Mouse (Mus musculus) lung, postnatal 14 days (tissue): Measurements from ENCODE around the gene Lats2.
A peak's percentile ranks its signal among the peaks of the same experiment; 100 is the strongest.

Source experiments
- DNase-seq: peaks from one replicate; pipeline ENCODE4 v3.0.0; 2021

Gene Lats2

DNA sequence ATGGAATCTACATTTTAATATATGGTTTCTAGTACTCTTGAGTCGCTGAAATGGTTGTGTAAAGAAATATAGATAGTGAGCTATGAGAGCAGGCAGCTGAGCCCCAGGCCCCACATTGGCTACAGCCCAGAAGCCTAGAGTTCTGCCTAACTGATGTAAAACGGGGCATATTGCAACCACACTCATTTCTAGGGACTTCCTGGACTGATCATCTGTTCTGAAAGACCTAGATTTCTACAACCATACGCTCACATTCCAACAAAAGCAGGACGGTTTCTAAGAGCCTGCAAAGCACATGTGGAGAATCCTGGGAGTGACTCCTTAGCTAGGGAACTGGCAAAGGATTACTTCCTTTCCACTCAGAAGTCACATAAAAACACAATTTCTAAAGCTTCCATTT lies 22.0 kb downstream of the Lats2 start:
- no peak for DNase-seq

DNA sequence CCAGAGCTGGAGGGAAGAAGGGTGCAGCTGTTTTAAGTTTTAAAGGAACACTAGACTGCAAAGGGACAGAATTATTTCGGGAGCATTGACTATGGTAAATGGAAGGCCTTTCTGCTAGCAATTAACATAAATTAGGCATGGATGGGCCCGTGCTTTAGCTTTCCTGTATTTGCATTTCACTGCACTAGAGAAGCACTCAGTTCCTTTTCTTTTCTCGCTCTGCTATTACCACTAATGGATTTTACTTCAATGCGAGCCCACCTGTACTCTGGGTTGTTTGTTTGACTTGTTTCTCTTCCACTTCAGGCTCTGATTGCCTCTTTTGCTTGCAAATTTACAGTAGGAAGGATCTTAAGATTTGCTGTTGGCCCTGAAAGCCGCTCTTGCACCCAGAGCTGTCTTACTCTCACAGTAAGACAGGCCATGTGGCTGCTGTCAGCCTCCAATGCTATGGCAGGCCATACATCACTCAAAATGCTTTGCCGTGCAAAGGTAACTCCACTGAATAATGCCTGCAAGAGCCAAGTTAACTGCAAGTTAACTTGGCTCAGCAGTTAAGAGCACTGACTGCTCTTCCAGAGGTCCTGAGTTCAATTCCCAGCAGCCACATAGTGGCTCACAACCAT lies 25.4 kb downstream of the Lats2 start:
- no peak for DNase-seq

DNA sequence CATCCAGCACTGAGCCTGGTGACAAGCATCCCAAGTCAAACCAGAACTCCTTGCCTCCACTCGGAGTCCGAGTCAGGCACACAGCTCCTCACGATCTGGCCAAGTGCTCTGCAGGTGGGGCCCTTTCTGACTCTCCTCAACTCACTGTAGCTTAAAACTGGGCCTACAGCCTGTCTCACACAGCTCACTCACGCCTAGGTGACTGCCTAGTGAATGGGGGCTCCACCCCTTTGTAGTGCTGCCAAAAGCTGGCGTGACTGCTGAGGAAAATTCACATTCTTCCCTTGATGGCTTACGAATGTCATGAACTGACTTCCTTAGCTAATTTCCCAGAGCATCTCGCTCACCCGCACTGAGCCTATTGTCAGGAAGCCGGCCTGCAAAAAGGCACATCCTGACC lies 27.7 kb downstream of the Lats2 start:
- DNase-seq: peak; percentile 78

DNA sequence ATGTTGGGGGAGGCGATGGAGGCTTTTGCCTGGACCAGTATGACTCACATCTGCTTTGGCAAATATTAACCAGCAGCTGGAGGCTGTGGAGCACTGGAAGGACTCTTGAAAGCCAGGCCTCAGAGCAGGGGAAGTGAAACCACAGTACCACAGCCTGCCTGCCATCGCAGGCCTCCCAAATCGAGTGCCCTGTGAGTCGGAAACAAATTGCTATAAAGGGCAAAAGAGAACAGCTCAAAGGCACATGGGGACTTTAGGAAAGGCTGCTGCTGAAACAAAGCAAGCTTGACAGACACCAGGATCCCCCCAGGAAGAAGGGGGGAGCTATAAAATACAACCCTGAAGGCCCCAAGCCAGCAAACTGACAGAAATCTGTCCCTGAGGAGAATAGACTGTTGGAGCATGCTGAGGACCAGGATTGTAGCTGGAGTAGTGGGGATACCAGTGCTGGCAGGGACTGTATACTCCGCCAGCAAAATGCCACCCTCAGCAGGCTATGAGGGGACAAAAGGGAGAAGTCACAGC lies 28.2 kb downstream of the Lats2 start:
- DNase-seq: peak; percentile 42

DNA sequence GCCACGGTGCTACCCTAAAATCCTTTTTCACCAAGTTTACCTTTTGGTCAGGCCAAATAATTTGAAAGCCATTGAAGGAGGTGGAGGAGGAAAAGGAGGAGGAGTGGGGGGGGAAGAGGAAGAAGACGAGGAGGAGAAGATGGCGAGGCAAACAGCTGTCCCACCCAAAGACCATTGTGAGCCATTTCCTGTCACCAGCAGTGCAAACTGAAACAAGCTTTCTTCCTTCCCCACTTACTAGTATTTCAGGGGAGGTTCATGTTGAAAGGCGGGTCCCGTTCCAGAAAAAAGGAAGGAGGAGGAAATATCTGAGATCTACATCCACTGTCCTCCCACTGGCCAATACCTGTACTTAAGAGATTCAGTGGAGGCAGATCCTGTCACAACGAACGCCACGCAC lies 28.8 kb downstream of the Lats2 start:
- no peak for DNase-seq

DNA sequence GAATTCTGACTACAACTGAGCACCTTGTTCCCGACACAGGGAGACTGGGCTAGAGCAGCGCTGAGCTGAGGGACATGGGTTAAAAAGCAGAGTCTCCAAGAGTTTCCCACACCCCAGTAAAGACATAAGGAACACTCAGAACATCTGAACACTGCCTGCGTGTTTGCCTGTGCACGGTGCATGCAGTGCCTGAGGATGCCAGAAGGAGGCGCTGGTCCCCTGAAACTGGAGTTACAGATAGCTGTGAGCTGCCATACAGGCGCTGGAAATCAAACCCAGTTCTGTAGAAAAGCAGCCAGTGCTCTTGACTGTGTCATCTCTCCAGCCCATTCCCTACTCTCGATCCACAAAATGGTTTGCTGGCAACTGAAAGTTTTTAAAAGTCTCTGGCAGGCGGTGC lies 32.0 kb downstream of the Lats2 start:
- no peak for DNase-seq

DNA sequence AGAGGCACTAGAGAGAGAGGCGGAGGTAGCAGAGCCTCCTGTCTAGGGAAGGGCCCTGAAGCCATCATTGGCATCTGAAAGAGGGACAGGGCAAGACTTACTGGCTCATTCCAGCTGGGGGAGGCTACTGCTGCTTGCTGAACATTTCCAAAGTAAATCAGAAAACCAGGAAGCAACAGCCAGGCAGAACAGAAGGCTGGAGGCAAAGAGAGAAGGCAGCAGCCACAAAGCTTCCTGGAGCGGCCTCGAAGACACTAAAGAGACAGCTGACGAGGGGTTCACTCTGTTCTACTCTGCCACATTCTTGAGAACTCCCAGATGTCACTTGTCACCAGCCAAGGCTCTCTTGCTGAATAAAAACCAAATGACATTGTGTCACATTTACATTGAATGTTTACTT lies 33.7 kb downstream of the Lats2 start:
- DNase-seq: no peak

DNA sequence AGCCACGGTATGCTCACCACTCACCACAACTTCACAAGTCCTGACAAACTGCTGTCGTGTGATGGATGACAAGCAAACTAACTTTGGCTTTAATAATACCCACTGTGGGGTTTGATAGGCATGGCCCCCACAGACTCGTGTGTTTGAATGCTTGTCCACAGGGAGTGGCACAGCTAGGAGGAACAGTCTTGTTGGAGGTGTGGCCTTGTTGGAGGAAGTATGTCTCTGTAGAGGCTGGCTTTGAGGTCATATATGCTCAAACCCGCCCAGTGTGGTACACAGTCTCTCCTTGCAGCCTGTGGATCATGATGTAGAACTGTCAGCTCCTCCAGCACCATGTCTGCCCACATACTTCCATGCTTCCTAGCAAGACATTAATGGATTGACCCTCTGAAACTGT lies 39.9 kb downstream of the Lats2 start:
- DNase-seq: no peak

DNA sequence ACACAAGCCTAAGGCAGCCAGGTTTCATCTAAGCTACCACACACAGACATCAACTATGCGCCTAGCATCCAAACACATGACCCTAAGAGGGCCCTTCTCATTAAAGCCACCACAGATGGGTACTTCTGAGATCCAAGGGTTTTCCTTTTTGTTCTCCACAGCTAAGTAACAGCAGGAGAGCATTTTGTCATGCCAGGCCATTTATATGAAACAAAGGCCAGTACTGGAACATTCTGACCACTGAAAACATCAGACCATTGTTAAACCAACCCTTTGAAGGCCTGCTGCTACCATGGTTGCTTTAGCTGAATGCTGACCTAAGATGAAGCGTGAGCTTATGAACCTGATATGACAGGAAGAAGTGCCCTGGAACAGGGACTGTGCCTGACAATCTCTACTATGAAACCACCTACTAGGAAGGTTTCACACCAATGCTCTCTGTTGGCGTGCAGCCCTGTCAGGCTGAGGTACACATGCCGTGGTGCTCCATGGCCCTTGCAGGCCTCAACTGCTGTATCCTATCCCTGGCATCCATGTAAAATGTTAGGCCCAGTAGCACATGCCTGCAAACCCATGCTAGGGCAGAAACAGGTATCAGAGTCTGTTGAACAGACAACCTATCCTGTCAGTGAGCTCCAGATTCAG lies 41.5 kb downstream of the Lats2 start:
- no peak for DNase-seq

DNA sequence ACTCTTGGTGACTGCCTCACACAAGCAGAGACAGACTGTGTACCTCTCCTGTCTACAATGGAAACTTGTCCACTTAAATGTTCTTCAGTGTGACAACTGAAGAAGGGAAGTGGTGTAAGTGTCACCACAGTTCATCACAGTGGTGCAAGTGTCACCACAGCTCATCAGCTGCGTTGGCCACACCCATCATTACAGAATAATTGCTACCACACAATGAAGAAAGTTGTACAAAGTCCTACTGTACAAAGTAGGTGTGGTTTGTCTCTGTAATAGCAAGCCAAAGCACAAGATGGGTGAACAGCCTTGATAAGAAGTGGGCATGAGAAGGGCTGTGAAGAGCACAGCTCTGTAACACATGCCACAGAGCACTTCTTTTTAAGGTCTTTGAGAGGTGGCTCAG lies 45.3 kb downstream of the Lats2 start:
- no peak for DNase-seq

DNA sequence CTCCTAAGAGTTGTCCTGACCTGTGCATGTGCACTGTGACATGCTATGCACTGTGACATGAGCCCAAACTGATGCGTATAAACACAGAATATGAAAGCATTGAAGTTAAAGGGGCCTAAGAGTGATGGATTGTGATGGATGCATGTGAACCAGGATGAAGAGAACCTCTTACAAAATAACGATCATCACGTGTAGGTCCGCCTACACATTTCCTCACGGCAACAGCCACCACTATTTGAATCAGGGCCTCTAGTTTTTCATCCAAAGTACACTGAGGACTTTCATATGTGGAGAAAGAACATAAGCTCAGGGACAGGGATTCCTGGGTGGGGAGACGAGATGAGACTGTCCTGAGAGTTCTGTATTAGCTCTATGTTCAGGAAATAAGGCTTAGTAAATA lies 47.1 kb downstream of the Lats2 start:
- no peak for DNase-seq

DNA sequence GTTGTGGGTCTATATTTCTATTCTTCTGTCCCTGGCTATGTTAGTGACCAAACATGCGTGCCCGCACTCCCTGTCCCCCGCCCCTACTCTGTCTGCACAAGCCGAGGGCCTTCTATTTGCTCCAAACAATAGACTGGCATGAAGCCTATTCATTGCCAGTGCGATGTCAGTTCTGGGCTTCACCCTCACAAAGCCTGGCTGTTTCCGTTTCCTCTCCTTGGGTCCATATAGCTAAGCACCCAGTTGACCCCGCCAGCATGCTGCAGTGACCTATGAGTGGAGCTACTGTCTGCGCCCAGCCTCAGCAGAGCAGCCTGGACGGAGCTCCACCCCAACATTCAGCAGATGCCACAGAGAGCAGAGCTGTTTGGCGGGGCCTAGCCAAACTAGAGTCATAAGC lies 49.0 kb downstream of the Lats2 start:
- peak; percentile 45 for DNase-seq

DNA sequence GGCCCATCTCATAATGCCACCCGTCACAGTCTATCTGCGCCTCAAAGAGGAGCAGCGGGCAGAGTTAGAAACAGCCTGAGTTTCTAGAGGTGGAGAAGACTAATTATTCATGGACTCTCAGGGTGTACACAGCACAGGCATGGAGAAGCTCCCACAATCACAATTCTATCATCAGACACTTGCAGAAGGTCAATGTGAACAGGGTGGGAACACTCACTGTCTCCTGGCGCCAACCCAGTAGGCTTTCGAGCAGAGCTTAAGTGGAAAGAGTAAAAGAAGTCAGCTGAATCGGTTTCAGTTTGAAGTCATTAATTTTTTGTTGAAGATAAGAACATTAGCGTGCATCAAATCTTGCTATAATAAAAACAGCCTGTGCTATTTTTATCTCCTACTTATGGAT lies 49.6 kb downstream of the Lats2 start:
- DNase-seq: peak; percentile 61

DNA sequence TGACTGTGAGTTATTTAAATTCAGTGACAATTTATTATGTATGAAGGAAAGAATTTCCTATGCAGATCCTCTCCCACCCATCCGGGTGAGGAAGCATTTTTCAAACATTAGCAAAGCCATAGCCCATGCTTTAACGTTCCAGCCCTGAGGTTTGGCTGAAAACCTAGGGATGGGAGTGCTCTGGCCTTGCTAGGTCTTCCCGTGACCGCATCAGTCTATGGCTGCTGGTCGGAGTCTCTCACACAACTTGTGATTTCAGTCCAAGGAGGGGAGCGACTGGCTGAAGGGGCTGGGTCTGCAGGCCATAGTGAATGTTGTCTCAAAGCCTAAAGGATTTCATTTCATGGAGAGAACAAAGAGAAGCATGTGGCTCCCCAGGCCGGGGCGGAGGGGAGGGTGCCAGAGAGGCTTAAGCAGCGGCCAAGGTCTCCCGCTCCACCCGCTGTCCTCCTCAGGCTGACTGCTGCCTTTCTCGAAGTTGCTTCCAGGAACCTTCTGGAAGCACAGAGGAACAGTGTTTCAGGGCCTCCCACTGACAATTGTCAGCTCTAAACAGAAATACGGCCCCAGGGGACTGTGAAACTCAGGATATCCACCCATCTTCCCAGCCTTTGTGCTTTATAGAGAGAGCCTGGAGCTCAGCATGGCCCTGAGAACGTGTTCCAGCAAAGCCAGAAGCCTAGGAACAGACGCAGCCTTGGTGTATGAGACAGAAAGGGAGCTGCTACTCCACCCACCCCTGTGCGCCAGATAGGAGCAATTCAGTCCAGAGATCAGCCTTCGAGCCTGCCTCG lies 50.9 kb downstream of the Lats2 start:
- peak; percentile 54 for DNase-seq

DNA sequence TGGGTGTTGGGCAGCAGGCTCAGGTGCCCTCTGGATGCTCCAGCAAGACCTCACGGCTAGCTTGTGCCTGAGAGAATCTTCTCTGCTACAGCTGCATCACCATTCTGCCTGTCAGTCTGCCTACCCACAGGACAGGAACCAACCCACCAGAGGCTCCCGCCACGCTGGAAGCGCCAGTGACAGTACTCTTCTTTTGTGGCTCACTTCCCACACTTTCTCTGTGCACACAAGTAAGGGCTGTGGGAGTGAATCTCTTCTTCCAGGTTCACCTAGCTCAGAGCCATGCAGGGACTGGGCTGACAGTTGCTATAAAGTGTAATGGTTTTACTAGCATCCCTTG lies 51.5 kb downstream of the Lats2 start:
- no peak for DNase-seq

DNA sequence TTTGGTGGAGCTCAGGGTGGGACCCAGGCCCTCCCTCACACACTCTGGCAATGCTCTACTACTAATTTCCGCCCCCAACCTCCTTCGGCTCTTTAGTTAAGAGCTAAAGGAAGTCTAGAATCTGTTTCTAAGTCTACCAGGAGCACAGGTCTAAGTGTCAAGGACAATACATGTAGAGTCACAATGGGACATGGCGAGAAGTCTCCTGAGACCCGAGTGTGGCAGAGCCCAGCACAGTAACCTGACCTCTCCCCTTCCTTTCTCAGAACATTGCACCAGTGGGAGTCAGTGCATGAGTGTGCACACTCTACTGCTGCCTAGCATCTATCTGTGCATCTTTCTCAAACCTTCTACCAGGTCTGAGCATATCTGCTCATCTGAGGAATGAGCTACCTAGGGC lies 52.4 kb downstream of the Lats2 start:
- DNase-seq: no peak

DNA sequence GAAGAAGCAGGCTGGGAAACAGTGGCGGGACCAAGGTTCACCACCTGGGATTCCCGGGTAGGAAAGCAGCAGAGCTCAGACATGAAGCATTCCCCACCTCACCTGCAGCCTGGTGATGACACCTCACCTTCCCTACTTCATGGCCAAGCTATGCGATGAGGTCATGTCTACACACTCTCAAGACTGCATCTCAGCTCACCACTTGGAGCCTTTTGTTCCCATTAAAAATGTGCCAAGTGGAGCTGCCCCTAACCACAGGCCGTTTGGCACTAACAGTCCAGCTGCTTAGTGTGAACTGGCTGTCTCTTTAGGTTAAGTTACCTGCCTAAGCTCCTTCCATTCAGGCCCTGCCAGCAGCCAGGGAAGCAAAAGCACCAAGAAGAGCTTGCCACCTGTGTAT lies 53.1 kb downstream of the Lats2 start:
- DNase-seq: no peak

DNA sequence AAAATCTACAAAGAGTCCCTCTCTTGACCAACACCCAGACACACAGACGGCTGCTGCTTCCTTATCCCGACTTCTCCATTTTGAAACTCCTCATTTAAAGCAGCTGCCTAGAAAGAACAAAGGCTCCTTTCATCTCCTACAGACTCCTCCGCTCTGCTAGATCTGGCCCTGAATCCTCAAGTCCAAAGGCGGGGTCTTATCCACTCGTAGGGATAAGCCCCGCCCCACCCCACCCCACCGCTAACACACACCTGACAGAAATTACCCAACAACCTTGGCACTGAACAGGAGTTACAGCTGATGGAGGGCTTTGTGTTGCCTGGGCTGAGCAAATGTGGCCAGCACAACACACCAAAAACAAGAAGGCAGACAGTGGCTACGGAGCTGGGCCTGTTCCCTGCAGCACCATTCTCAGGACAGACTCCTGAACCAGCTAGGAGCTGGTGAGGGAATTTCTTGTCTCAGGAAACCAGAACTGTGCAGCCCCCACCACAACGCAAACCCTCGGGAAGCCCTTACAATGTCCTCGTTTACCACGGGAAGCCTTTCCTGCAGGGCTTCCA lies 56.2 kb downstream of the Lats2 start:
- no peak for DNase-seq

DNA sequence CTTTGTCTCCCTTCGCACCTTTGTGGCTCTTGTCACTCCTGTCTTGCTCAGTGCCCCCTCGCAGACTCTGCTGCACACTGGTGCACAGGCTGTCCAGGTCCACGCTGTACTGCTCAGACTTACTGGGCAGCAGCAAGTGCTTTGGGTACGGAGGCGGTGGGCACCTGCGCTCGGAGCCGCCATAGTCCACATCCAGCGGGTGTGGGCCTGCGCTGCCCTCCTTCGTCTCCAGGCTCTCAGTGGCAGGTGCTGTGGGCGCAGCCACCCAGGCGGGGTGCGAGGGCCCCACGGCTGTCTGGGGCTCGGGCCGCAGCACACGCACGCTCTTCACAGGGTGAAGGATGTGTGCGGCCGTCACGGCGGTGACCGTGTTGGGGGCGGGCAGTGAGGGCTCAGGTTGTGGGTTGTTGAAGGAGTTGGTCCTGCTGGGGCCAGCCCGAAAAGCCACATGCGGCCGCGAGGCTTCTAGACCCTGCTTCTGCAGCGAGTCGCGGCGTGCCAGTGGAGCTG lies 58.7 kb downstream of the Lats2 start:
- DNase-seq: no peak

DNA sequence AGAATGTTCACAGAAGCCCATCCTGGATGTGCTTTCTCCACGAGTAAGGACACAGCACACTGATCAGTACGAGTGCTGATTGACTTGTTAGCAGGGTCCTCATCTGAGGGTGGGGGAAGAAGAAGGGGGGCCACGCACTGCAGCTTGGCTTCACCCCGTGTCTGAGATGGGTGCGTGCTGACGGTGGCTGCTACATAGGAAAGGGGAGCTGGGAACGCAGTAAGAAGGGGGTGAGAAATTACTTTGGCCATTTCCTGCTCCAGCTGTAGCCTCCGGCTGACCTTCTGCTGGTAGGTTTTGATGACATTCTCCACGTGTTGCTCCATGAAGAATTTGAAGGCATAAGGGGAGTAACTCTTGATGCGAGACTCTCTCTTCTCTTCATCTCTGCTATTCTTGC lies 59.2 kb downstream of the Lats2 start:
- no peak for DNase-seq

DNA sequence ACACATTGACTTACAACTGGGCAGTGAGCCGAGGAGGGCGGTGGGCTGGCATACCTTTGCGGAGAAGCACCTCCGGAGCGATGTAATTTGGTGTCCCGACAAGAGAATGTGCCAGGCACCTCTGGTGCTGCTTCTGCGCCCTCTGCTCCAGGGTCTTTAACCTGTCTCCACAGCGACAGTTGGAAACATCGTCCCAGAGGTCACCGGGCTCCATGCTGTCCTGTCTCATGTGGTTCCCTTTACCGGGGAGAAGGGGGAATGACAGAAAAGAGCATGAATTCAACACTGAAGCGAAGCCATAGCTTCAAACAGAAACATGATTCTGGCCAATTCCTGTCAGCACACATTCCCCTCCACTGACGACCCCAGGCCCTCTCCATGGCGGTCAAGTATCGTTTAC lies 62.1 kb downstream of the Lats2 start:
- no peak for DNase-seq

DNA sequence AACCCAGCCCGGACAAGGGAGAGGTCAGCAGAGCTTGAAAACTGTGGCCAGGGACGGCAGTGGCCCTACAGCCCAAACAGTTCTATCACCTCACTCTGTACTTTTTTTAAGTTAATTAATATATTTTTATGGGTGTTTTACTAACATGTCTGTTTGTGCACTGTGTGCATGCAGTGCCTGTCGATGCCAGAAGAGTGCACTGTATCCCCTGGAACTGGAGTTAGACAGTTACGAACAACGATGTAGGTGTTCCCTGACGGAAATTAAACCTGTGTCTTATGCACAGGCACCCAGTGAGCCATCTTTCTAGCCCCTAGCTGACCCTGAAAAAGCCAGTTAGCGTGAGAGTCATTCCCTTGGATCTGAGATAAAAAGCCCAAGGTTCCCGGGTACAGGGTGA lies 62.6 kb downstream of the Lats2 start:
- no peak for DNase-seq

DNA sequence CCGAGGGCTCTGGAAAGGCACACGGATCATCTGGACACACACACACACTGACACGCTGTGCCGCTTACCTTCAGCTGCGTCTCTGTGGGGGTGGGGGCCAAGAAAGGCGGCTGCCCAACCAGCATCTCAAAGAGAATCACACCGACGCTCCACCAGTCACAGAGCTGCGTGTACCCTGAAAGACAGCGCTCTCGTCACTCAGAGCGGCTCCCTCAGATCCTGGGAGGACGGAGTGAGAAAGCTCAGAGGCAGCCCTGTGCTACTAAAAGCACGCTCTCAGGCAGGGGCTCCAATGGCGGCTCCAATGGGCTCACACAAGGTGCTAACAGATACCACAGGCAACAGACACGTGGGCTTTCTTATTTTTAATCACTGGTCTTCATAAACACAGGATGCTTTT lies 63.9 kb downstream of the Lats2 start:
- DNase-seq: no peak
